Mouse (Mus musculus) kidney, postnatal 25 days (tissue): ENCODE results near the gene Spata22.
"Not testable (repeated sequence)": the region's sequence is repeated elsewhere in the genome, so short reads cannot be mapped to it uniquely, and the experiment has no call there.

Experiments
- DNase-seq, 2 experiments: peaks; one replicate each; pipeline ENCODE4 v3.0.0; 2021; ENCODE audit warnings: mixed read lengths in 2 of 2

Spata22 gene

GRCm38 (mm10) chr11:73329442-73329841 is at the start of gene Spata22, which contains the start of the genes Aspa and Gm49340:
Gene Spata22, plus strand, starts transcription at chr11:73329741.
Gene Aspa, minus strand, starts transcription at chr11:73329596.
Gene Gm49340, plus strand, starts transcription at chr11:73329741.
- no peak for DNase-seq

GRCm38 (mm10) chr11:73280710-73281109 is 48.8 kb upstream of the Spata22 start:
- no peak for DNase-seq

- peak; percentile 67 to 78 for DNase-seq
Measured at GRCm38 (mm10) chr11:73281528-73282027, 48.0 kb upstream of the Spata22 start.

- peak; percentile 19 to 56 for DNase-seq
Measured at GRCm38 (mm10) chr11:73283369-73283768, 46.2 kb upstream of the Spata22 start.

- DNase-seq, result no peak
Measured at GRCm38 (mm10) chr11:73283926-73284325, 45.6 kb upstream of the Spata22 start.

- DNase-seq, result no peak
Measured at GRCm38 (mm10) chr11:73284351-73284750, 45.2 kb upstream of the Spata22 start.

GRCm38 (mm10) chr11:73289621-73290020 is 39.9 kb upstream of the Spata22 start:
- DNase-seq, result no peak

- no peak for DNase-seq
Measured at GRCm38 (mm10) chr11:73303123-73303522, 26.4 kb upstream of the Spata22 start.

- no peak for DNase-seq
Measured at GRCm38 (mm10) chr11:73315961-73316360, 13.6 kb upstream of the Spata22 start.

- DNase-seq, result not testable (repeated sequence)
Measured at GRCm38 (mm10) chr11:73318581-73318980, 11.0 kb upstream of the Spata22 start.

- DNase-seq, result not testable (repeated sequence)
Measured at GRCm38 (mm10) chr11:73321064-73321463, 8.5 kb upstream of the Spata22 start.

GRCm38 (mm10) chr11:73323906-73324830 is 5.4 kb upstream of the Spata22 start:
- DNase-seq, result peak in 1 of 2 experiments; percentile 29

GRCm38 (mm10) chr11:73326485-73326886 is 3.1 kb upstream of the Spata22 start:
- DNase-seq, result peak; percentile 74 to 89

- no peak for DNase-seq
Measured at GRCm38 (mm10) chr11:73327361-73327760, 2.2 kb upstream of the Spata22 start.

- DNase-seq, result no peak
Measured at GRCm38 (mm10) chr11:73333357-73333756, 3.8 kb downstream of the Spata22 start.

- DNase-seq, result no peak
Measured at GRCm38 (mm10) chr11:73336919-73337318, 7.4 kb downstream of the Spata22 start.

GRCm38 (mm10) chr11:73350483-73350882 is 20.9 kb downstream of the Spata22 start, which contains the start of gene Olfr20:
Gene Olfr20, plus strand, starts transcription at chr11:73350783.
- DNase-seq, result no peak

GRCm38 (mm10) chr11:73370946-73371345 is 41.4 kb downstream of the Spata22 start, which contains the start of gene Olfr376:
Gene Olfr376, plus strand, starts transcription at chr11:73371246.
- DNase-seq, result no peak

GRCm38 (mm10) chr11:73395374-73395773 is 65.8 kb downstream of the Spata22 start:
- DNase-seq, result no peak
